Mouse (Mus musculus): ENCODE measurements around the gene Gatd1. TPM values are rescaled to one million over a fixed set of nuclear protein-coding genes. Genes with fewer than 3 reads are reported as not detected.
"Not testable (repeated sequence)": the region's sequence is repeated elsewhere in the genome, so short reads cannot be mapped to it uniquely, and the experiment has no call there.

The Gatd1 gene
- polyA plus RNA-seq, 1 experiment from 2014 or later, result 37.4 TPM

DNA sequence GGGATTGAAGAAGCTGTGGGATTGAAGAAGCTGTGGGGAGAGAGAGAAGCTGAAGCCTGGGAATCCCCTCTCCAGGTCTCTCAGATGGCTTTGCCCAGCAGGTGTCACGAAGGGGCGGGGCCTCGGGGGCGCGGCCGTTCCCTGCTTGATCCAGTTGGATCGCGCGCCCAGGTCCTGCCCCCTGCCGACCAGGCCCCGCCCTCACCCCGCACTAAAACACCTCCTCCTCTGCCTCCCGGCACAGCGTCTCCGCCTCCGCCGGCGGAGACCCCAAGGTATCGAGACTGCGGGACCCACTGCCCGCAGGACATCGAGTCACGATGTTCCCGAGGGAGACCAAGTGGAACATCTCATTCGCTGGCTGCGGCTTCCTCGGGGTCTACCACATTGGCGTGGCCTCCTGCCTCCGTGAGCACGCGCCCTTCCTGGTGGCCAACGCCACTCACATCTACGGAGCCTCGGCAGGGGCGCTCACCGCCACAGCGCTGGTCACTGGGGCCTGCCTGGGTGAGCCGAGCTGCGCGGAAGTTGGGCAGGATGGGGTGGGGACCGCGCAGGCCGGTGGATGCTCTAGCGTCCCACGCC, 41.1 kb upstream of the Gatd1 start, which contains the start of gene Pnpla2:
Pnpla2 (plus strand) TSS at position 232 of the 585 bp plus-strand sequence.
- peaks cover 30% of the 10 kb centered on the region for H3K4me1 ChIP-seq
- under 1% methylated on average over 43 of the region's 45 CpGs for WGBS

DNA sequence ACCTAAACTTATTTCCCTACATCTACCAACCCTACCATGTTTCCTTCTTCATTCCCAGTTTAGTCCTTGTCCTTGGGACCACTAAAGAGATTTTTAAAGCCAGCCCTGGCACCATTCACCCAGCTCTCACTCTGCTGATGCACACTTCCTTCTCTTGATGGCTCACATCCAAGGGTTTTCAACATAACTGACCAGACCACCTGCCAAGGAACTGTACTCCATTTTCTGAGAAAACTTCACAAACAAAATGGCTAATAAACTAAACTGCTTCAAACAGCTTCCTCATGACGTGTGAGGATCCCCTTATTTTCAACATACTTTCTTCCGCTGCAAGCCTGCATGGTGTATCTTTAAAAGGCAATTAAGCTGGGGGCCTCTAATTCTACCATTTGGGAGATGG, 39.7 kb upstream of the Gatd1 start:
- Histone ChIP-seq H3K9me3 (no peaks in the 10 kb centered on the region), H3K27me3 (ENCODE audit: insufficient read depth, poor library complexity, severe bottlenecking) (peaks cover 12% of the 10 kb centered on the region), H3K27ac (no peak overlapping the region), H3K36me3 (peaks cover 51% of the 10 kb centered on the region), H3K4me1 (peaks cover 34% of the 10 kb centered on the region), H3K4me3 (no peak overlapping the region)
- WGBS, result 78% methylated on average over 2 of the region's 2 CpGs
- no peak for DNase-seq (ENCODE audit: low spot score)

More for the DNA sequence above, 41.1 kb upstream of the Gatd1 start, which contains the start of gene Pnpla2:
- Histone ChIP-seq H3K36me3 (peaks cover 49% of the 10 kb centered on the region), H3K27ac (peak within 1 kb of the TSS; percentile 87), H3K27me3 (ENCODE audit: insufficient read depth, poor library complexity, severe bottlenecking) (peaks cover 27% of the 10 kb centered on the region), H3K4me3 (peak within 1 kb of the TSS; percentile 82), H3K9me3 (no peaks in the 10 kb centered on the region)
- DNase-seq (ENCODE audit: low spot score), result peak; percentile 97

DNA sequence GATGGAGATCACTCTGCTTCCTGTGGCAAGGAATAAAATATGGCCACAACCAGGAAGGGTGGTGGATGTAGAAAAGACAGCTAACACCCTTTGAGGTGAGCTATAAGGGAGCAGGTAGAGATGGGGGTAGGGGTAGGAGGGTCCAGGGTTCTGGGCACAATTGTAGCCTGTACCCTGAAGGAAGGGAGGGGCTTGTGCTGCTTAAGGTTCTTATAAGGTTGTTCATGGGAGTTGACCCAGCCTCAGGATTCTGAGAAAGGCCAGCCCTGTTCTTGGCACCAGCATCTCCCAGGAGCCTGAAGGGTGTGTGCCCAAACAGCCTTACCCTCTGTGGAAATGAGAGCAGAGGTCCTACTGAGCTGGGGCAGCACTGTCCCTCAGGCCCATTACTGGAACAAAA, 38.0 kb upstream of the Gatd1 start:
- Histone ChIP-seq H3K9me3 (no peaks in the 10 kb centered on the region), H3K27ac (no peak overlapping the region), H3K4me3 (no peak overlapping the region)

DNA sequence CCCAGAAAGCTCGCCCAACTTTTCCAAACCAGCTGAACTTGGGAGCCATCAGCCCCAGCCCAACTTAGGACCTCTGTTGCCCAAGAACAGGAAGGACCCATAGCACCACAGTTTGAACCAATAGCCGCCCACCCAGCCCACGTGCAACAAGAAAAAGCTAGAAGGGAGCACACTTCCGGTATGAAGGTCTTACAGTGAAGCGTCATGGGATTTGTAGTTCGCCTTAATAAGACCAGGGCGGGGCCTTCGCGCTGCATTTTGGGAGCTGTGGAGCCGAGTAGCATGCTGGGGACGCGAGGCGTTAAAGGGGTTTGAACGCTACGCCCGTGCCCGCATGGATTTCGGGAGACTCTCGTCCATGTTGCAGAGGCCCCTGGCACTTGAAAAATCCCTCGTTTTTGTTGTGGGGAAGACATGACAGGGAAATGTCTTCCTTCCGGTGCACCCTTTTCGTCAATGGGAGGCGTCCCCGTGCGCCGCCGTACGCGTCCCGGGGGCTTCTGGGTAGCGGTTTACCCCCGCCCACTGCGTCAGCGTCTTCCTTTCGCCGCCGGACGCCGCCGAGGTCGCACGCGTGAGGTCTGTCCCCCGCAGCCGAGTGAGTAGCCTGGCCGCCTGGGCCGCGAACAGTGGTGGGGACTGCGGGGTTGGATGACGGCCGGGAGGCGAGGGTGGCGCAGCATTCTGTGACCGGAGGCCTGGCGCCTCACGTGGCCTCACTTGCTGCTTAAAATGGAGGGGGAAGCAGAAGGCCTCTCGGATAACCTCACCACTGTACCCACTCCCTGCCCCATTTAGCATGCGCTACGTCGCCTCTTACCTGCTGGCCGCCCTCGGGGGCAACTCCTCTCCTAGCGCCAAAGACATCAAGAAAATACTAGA, 33.4 kb upstream of the Gatd1 start, which contains the start of gene Rplp2:
Rplp2 (plus strand) TSS at position 261 of the 882 bp plus-strand sequence.
- peak within 1 kb of the TSS; percentile 84 for H3K4me3 ChIP-seq
- H3K27me3 ChIP-seq (ENCODE audit: insufficient read depth, poor library complexity, severe bottlenecking), result no peaks in the 10 kb centered on the region
- H3K4me1 ChIP-seq, result peaks cover 27% of the 10 kb centered on the region
- peak within 1 kb of the TSS; percentile 97 for H3K27ac ChIP-seq
- WGBS, result under 1% methylated on average over 63 of the region's 63 CpGs
- H3K9me3 ChIP-seq, result no peaks in the 10 kb centered on the region
- peaks cover 44% of the 10 kb centered on the region for H3K36me3 ChIP-seq
- peak; percentile 97 for DNase-seq (ENCODE audit: low spot score)

More for the DNA sequence above, 38.0 kb upstream of the Gatd1 start:
- Histone ChIP-seq H3K36me3 (peaks cover 42% of the 10 kb centered on the region), H3K27me3 (ENCODE audit: insufficient read depth, poor library complexity, severe bottlenecking) (no peaks in the 10 kb centered on the region), H3K4me1 (peaks cover 36% of the 10 kb centered on the region)
- DNase-seq (ENCODE audit: low spot score), result no peak

DNA sequence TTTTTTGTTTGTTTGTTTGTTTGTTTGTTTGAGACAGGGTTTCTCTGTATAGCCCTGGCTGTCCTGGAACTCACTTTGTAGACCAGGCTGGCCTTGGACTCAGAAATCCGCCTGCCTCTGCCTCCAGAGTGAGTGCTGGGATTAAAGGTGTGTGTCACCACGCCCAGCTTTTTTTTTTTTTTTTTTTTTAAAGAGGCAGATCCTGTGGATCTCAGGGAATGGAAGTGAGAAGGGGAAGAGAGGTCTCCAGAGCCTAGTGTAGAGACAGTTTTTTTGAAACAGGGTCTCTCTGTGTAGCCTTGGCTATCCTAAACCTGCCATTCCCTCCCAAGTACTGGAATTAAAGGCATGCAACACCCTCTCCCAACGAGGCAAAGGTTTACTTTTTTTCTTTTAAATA, 32.4 kb upstream of the Gatd1 start:
- peaks cover 37% of the 10 kb centered on the region for H3K4me1 ChIP-seq
- not testable (repeated sequence) for H3K9me3 ChIP-seq; H3K27me3 ChIP-seq (ENCODE audit: insufficient read depth, poor library complexity, severe bottlenecking); DNase-seq (ENCODE audit: low spot score)
- peaks cover 44% of the 10 kb centered on the region for H3K36me3 ChIP-seq
- peak overlapping the region; percentile 97 for H3K27ac ChIP-seq
- WGBS, result 70% methylated on average over 3 of the region's 3 CpGs
- H3K4me3 ChIP-seq, result peak overlapping the region; percentile 84; the same call in 1 of the 2 replicates

DNA sequence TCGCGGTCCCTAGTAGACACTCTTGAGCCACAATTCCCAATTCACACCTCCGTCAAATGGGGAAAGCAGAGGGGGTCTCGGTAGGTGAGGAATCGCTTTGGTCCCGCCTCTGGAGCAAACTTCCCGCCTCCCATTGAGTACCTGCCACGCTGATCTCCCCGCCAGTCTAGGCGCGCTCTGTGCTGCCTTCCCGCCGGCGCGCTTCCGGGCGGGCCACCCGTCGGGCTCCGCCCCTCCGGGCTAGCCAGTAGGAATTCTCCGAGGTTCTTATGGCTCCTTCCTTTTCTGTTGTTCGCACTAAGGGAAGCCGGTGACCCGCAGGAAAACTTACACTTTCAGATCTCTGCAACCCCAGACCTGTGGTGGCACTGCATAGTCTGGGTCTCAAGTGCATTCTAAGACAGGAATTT, 29.9 kb upstream of the Gatd1 start, which contains the start of gene Pidd1:
Pidd1 (minus strand) TSS at position 198 of the 410 bp plus-strand sequence.
- H3K9me3 ChIP-seq, result no peaks in the 10 kb centered on the region
- peak; percentile 92 for DNase-seq (ENCODE audit: low spot score)
- peaks cover 47% of the 10 kb centered on the region for H3K4me1 ChIP-seq
- WGBS, result under 1% methylated on average over 25 of the region's 25 CpGs
- H3K27ac ChIP-seq, result peak within 1 kb of the TSS; percentile 88
- H3K36me3 ChIP-seq, result peaks cover 44% of the 10 kb centered on the region
- peak within 1 kb of the TSS; percentile 66 for H3K4me3 ChIP-seq
- no peaks in the 10 kb centered on the region for H3K27me3 ChIP-seq (ENCODE audit: insufficient read depth, poor library complexity, severe bottlenecking)

DNA sequence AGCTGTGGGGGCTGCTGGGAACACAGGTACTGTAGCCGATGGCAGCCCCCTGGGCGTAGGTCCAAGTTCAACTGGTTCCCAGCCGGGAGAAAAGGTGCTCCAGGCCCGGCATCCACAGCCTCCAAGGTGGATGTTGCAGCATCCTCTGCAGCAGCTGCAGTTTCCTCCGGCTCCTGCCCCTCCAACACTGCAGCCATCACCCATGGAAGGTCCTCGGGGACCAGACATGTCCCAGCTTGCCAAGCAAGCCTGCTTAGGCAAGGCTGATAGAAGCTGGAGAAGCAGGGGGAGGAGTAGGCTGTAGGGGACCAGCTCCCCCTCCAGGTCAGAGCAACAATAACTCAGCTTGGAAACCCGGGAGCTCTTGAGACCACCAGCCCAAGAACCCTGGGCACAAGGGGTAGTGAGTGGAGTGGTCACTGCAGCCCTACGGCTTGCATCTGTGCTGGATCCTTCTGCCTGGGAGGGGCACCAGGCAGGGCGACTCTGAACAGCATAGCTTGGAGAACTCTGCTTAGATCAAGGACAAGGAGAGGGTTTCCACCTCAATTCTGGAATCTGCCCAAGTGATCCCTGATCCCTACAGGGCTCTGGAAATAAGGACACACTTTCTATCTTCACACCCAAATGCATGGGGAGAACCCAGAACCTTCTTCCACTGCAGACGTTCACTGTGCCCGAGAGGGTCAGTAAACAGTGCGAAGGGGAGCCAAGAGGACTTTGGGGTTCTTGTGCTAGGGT, 29.3 kb upstream of the Gatd1 start:
- H3K9me3 ChIP-seq, result no peaks in the 10 kb centered on the region
- WGBS, result 31% methylated on average over 12 of the region's 12 CpGs
- peaks cover 44% of the 10 kb centered on the region for H3K36me3 ChIP-seq
- peak overlapping the region; percentile 88 for H3K27ac ChIP-seq
- peak overlapping the region; percentile 66 for H3K4me3 ChIP-seq
- no peaks in the 10 kb centered on the region for H3K27me3 ChIP-seq (ENCODE audit: insufficient read depth, poor library complexity, severe bottlenecking)
- DNase-seq (ENCODE audit: low spot score), result peak; percentile 76
- H3K4me1 ChIP-seq, result peaks cover 41% of the 10 kb centered on the region

DNA sequence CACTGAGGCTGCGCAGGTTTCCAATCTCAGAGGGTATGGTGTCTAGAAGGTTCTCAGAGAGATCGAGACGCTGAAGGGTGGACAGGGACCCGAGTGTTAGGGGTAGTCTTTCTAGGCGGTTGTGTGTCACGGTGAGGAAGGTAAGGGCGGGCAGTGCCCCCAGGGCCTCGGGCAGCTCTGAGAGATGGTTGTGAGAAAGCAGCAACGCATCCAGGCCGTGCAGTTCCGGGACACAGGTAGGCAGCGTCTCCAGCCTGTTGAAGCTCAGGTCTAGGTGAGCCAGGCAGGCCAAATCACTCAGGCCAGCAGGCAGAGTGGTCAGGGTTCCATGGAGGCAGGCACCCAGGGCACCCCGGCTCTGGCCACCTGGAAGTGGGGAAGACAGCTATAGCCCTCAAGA, 28.3 kb upstream of the Gatd1 start:
- peak overlapping the region; percentile 66 for H3K4me3 ChIP-seq
- peak overlapping the region; percentile 88; the same call in 1 of the 2 replicates for H3K27ac ChIP-seq
- DNase-seq (ENCODE audit: low spot score), result peak; percentile 73
- H3K4me1 ChIP-seq, result peaks cover 41% of the 10 kb centered on the region
- 89% methylated on average over 13 of the region's 13 CpGs for WGBS
- H3K27me3 ChIP-seq (ENCODE audit: insufficient read depth, poor library complexity, severe bottlenecking), result no peaks in the 10 kb centered on the region
- H3K36me3 ChIP-seq, result peaks cover 47% of the 10 kb centered on the region
- no peaks in the 10 kb centered on the region for H3K9me3 ChIP-seq

DNA sequence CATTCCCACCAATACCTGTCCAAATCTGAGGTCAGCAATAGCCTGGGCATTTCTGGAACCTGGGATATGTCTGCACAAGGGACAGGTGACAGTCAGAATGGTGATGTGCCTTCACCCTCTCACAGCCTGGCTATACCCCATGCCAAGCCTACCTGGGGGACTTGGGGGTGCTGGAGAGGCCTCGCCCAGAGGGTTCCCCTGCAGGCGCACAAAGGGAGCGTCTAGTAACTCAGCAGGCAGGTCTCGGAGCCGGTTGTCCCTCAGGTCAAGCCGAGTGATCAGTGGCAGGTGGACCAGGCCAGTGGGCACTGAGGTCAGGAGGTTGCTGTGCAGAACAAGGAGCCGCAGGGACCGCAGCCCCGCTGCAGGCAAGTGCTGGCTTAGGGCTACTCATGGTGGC, 27.5 kb upstream of the Gatd1 start:
- DNase-seq (ENCODE audit: low spot score), result peak; percentile 72
- WGBS, result 86% methylated on average over 9 of the region's 9 CpGs
- Histone ChIP-seq H3K4me3 (no peak overlapping the region), H3K36me3 (peaks cover 47% of the 10 kb centered on the region), H3K27ac (no peak overlapping the region), H3K9me3 (no peaks in the 10 kb centered on the region), H3K4me1 (peaks cover 47% of the 10 kb centered on the region), H3K27me3 (ENCODE audit: insufficient read depth, poor library complexity, severe bottlenecking) (no peaks in the 10 kb centered on the region)

DNA sequence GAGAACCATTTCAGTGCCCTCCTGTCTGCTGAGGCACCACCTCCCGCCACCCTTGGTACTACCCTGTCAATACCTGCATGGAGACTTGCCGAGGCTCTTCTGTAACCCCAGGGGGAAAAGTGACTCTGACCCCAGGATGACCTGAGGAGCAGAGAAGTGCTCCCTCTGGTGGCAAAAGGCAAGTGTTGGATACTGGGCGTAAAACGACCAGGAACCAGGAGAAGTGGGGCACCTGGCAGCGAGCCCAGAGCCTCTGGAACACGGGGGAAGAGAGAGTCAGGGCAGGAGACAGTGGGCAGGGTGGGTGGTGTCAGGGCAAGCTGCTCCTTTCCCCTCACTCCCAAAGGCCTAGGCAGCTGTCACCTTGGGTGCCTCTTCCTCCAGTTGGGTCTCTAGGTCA, 26.7 kb upstream of the Gatd1 start:
- 0 out of 2 replicates have a peak overlapping the region, but pooled peaks have one; percentile 12 for H3K27ac ChIP-seq
- no peak overlapping the region for H3K4me3 ChIP-seq
- H3K27me3 ChIP-seq (ENCODE audit: insufficient read depth, poor library complexity, severe bottlenecking), result no peaks in the 10 kb centered on the region
- WGBS, result 30% methylated on average over 6 of the region's 6 CpGs
- no peak for DNase-seq (ENCODE audit: low spot score)
- H3K9me3 ChIP-seq, result no peaks in the 10 kb centered on the region
- H3K4me1 ChIP-seq, result peaks cover 55% of the 10 kb centered on the region
- peaks cover 47% of the 10 kb centered on the region for H3K36me3 ChIP-seq

DNA sequence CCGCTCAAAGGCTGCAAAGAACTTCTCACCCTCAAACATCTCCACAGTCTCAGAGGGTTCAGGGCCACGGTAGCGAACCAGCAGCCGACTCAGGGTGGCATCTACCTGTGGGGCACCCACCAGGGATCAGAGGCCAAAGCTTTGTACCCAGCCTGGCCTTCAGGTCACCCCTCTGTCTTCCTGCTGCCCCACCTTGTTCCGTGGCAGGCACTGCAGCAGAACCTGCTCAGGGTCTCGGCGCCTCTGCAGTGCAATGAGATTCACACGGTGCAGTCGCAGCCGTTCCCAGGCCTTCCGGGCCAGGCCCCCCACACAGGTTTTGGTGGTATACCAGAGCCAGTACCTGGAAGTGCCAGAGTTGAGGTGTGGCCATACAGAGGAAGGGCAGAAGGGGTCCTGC, 25.9 kb upstream of the Gatd1 start:
- H3K36me3 ChIP-seq, result peaks cover 47% of the 10 kb centered on the region

DNA sequence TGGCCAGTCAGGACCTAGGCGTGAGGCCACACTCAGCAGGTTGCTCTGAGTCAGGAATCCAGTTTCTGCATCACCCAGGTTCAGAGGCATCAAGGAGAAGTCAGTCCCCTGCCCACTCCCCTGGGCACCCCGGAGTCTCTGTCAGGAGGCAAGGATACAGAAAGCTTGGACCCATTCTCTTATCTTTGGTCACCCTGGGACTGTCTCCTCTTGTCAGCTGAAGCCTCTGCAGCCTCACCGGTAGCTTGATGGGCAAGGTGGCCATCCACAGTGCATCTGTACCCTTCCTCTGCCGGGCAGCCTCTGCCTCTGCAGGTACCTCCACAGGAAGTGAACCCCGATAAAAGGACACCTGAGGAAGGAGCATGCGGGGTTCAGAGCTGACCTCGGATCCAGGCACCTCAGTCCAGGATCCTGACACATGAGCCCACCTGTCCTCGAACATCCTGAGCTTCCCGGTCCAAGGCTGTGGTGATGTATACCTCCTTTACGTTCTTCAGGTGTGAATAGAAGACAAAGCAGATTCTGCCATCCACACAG, 25.3 kb upstream of the Gatd1 start:
- H3K27me3 ChIP-seq (ENCODE audit: insufficient read depth, poor library complexity, severe bottlenecking), result no peaks in the 10 kb centered on the region
- H3K36me3 ChIP-seq, result peaks cover 47% of the 10 kb centered on the region
- H3K4me1 ChIP-seq, result peaks cover 67% of the 10 kb centered on the region
- no peak for DNase-seq (ENCODE audit: low spot score)
- no peaks in the 10 kb centered on the region for H3K9me3 ChIP-seq
- H3K27ac ChIP-seq, result no peak overlapping the region
- no peak overlapping the region for H3K4me3 ChIP-seq
- 92% methylated on average over 10 of the region's 10 CpGs for WGBS

More for the DNA sequence above, 25.9 kb upstream of the Gatd1 start:
- Histone ChIP-seq H3K27me3 (ENCODE audit: insufficient read depth, poor library complexity, severe bottlenecking) (no peaks in the 10 kb centered on the region), H3K4me3 (no peak overlapping the region), H3K27ac (no peak overlapping the region), H3K4me1 (peaks cover 63% of the 10 kb centered on the region), H3K9me3 (no peaks in the 10 kb centered on the region)
- DNase-seq (ENCODE audit: low spot score), result no peak
- 98% methylated on average over 11 of the region's 11 CpGs for WGBS

Data from heart, embryonic 10.5 days (tissue).